Mouse (Mus musculus) adrenal gland, adult 18-20 months (tissue): Measurements from ENCODE around the gene Lrrc23. TPM values are rescaled to one million over a fixed set of nuclear protein-coding genes. Genes with fewer than 3 reads are reported as not detected.
A peak's percentile ranks its signal among the peaks of the same experiment; 100 is the strongest.
"Not testable (repeated sequence)": the region's sequence is repeated elsewhere in the genome, so short reads cannot be mapped to it uniquely, and the experiment has no call there.

Experiments used
- DNase-seq, 2 experiments: peaks; one replicate each; pipeline ENCODE4 v3.0.0; 2021 to 2022; ENCODE audit warnings: low spot score in 2 of 2
- long read RNA-seq, 2 experiments: library from polyadenylated mRNA; stranded (forward); transcript quantifications; one replicate each; pipeline ENCODE4 v2.0.0; 2021
- total RNA-seq, 2 experiments: library from RNA; stranded (reverse); gene quantifications; 1 replicate in 1 of 2; 2 replicates in 1 of 2; pipeline ENCODE4 v1.2.3; 2021

Gene Lrrc23
- total RNA-seq: under 1 TPM in 1 of 2 experiments, not detected in 1; 0.90 TPM
- long read RNA-seq, experiment 1: 0 reads
- long read RNA-seq, experiment 2, partial matches to known transcripts: 0 of 1 reads
- long read RNA-seq, experiment 2, other reads (novel, unspliced or antisense): 1 of 1 reads

DNA sequence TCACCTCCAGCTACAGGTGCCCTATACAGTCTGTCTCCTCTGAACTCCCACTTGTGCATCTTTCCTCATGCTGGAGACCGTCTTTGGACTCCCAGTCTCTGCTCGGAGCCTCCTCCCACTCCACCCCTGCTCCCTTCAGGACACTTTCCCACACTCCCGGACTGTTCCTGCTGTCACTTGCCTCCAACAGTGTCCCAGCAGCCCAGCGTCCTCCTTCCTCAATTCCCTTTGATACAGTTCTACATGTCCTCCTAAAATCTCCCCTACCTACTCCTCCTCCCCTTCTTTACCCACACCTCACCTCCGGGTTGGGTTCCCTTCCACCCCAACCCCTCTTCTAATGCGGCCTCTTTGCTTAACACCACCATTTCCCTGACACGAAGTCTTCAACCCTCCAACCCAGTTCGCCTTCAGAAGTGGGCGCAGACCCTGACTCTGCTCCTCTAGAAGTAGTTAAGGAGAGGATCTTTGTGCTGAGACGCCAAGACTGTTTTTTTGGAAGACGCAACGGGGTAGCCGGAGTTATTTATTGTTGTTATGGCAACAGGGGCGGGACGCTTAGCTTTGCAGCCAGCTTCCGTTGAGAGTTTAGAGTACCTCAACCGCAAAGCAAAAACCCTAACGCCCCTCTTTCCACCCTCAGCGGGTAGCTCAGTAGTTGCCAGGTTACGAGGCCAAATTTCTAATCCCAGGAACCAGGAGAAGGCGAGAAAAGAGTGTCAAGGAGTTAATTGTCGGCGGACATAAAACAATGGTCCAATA, at the start of gene Lrrc23:
Lrrc23 (minus strand) TSS at position 506 of the 762 bp plus-strand sequence.
- peak in 1 of 2 experiments; percentile 29 for DNase-seq

DNA sequence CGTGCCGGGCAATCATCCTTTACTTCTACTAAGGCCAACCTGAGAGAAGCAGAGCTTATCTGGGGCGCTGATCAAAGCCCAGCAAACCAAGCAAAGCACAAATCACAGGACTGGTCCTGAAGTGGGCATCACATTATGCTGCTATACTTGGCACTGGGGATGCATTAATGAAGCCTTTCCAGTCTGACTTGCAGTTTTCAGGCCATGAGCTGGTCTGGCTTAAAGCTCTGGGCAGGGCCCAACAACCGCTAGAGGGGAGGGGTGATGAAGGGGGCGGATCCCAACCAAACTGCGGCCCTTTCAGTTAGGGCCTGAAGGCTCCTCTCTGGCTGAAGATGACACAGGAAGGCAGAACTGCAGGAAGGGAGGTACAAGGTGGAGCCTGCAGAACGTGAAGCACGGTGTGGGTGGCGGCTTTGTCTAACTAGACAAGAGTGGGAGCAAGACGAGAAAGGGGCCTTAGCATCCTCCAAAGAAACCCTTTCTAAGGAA, 48.6 kb upstream of the Lrrc23 start:
- peak in 1 of 2 experiments; percentile 43 for DNase-seq

DNA sequence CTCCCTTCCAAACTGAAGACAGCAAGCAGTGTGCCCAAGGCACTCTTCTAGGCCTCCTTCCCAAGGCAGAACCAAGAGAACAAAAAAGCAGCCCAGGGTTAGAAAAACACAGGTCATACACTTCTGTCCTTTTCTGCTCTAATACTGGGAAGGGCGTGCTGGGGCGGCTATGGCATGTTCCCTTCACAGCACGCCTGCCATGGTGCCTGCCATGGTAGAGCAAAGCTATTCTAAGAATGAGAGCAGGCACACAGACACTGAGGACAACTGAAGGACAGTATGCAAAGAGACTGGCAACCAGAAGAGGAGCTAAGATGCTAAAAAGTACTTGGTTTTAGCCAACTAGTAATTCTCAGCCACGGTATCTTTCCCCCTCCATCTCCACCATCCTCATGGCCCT, 42.5 kb upstream of the Lrrc23 start:
- no peak for DNase-seq

DNA sequence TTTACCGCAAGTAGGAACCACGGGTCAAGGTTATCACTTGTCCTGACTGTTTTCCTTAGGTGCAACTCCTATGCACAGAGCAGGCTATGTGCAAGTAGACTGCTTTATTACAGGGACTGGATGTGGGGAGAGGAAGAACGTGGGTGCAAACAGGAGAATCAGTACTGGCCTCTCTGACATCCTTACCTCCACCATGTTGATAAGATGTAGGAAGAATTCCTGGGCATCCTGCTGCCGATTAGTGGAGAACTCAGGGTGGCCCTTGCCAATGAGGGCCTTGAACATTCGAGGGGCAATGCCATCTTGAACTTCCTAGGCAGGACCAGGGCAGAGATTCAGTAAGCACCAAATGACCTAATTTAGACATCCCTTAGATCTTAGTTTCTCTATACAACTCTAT, 41.4 kb upstream of the Lrrc23 start:
- no peak for DNase-seq

DNA sequence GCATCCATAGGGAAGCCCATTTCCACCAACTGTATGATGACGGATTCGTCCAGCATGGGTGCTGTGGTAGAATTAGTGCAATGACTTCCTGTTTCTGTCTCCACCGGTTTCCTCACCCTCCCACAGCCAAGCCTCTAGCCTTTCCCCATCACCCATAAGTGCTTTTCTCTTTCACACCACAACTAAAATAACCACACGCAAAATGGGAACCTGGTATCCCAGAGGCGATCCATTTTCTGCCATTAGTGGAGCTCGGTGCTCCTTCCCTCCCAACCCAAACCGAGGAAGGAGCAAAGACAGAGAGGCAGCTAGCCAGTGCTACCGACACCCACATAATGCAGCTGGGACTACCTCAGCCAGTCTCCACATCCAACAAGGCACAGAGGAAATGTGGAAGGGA, 38.4 kb upstream of the Lrrc23 start:
- no peak for DNase-seq

DNA sequence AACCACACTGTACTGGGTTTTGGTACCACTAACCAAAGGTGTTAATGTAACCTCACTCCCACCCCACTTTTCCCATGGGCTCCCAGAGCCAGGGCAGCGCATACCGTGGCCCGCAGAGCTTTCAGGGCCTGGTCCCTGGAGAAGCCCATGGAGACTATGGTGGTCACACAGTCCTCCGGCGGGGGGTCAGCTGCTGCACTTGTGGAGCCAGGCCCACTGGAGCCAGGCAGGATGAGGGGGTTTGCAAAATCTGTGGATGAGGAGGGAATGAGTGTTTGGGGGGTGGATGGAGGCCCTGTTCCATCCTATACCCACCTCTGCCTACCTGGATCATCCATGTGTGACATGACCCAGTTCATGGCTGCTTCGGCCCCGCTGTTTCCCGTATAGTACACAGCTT, 38.0 kb upstream of the Lrrc23 start:
- DNase-seq: no peak

DNA sequence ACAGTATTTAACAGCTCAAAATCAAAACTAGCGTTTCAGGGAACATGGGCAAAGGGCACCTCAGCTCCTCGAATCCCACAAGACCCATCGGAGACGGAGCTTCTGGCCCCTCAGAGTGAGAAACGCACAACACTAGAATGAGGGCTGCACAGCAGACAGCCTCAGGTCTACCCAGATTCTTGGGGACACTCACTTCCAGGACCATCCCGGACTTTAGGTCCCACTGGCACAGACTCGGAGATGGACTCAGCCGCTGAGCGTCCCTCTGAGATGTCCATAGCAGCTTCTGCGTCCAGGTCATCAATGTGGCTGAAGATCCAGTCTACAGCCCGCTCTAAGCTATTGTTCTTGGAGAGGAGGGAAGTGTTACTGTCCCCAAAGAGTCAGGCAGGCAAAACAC, 37.6 kb upstream of the Lrrc23 start:
- DNase-seq: no peak

DNA sequence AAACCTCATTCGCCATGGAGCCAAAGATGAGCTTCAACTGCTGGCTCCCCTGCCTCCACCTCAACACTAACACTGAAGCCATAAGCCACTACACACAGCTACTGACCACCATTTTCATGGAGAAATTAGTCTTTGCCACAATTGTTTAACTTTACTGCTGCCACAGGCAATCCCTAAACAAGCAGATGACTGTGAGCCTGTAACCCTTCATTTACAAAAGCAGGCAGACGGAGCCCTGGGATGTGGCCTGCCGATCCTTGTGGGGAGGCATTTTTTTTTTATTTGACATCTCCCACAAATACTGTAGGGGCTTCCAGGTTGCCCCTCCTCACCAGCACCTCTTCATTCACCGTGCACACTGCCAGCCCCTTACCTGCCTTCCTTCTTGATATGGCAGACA, 37.1 kb upstream of the Lrrc23 start:
- no peak for DNase-seq

DNA sequence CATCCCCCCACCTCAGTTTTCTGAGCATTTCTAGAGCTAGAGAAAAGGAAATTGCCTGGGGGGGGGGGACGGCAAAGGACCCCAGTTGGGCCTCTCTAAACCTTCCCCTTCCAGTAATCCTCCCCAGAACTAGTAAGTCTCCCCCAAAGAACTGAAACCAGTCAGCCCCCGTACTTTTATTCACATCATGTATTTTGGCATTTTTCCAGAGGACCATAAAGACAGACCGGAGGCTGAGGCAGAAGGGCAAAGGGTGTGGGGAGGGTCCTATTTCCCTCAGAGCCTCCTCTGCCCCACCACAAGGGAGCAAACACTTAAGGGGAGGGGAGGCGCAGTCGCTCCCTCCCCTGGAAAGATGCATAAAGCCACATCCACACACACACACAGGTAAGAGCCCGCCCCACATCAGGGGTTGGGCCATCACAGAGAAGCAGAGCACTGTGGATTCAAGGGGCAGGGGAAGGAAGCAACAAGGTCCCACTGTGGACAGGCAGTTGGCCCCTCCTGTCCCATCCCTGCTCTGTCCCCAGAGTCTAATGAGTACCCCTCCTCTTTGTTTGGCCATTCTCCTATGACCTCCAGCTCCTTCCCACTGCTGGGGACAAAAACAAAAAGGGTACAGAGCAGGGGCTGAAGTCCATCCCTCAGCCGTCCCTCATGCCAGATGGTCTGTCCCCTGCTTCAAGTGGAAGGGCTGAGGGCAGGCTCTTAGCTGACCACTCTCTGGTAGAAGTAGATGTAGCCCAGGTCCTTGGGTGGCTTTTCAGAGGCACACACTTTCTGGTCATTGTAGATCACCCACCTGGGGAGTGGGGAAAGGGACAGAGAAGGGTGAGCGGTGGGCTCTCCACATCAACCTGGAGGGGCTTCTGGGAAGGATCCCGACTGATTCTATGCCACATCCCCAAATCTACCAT, 35.6 kb upstream of the Lrrc23 start:
- no peak for DNase-seq

DNA sequence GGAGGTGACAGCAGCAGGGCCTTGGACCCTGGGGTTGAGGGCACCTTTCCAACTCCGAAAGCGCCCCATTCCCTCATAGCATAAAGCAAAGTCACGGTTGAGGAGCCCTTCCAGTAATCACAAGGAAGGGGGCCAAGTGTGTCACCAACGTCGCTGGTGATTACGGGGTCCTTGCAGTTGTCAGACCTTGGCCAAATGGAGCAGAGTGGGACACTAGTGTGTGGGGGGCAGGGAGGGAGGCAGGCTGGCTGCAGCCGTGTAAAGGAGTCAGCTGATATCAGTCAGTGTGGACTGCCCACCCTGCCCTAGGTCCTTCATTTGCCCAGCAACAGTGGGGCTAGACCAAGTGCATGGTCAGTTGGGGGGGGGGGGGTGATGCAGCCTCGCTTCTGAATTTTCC, 34.9 kb upstream of the Lrrc23 start:
- DNase-seq: no peak

DNA sequence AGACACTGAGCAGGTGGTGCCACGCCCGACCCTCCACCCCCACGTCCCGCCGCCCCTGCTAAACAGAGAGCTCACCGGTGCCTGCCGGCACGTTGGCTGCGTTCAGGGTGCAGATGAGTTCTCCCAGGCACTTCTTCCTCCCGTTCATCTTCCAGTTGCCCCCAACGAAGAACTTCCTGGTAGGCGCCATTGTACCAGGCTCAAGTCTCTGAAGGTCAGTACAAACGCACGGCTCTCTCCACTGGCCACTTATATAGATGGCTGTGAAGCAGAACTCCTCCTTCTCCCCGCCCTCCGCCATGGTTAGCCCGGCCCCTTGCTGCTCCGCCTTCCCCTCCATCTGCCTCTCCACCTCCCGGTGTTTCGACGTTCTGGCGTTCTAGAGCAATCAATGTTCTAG, 34.4 kb upstream of the Lrrc23 start, which contains the start of gene Tpi1:
Tpi1 (minus strand) TSS at position 364 of the 400 bp plus-strand sequence.
- DNase-seq: peak; percentile 89 to 92

DNA sequence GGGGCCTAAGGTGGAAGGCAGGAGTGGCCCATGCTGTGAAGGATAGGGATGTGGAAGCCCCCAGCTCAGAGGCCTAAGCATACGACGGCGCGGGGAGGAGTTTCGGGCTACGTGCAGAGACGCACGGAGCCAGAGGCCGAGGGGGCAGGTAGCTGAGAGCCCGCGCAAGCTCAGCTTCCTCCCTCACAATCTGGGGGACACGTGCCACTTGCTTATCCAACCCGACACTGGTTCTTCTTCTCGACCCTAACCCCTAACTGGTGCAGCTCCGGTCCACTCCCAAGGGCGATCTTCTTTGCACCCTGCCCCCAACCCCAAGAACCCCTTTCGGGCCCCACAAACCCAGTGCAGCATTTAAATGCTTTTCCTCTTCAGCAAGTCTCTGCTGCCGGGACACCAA, 34.0 kb upstream of the Lrrc23 start:
- DNase-seq: peak in 1 of 2 experiments; percentile 51

DNA sequence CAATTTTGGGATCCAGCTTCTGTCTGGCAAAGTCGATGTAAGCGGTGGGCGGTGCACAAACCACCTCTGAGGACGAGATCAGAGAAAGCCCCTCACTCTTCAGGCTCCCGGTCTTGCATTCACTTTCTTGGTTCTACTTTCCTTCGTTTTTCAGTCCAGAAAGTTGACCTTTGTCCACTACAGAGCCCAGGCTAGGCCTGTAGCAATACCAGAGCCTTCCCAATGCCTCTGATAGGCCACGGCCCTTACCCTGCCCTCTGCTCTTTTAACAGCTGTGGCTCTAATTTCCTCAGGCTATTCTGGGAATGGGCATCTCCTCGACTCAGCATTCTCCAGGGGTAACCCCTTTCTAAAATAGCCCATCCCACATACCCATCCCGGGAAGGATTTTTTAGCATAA, 33.3 kb upstream of the Lrrc23 start:
- no peak for DNase-seq

DNA sequence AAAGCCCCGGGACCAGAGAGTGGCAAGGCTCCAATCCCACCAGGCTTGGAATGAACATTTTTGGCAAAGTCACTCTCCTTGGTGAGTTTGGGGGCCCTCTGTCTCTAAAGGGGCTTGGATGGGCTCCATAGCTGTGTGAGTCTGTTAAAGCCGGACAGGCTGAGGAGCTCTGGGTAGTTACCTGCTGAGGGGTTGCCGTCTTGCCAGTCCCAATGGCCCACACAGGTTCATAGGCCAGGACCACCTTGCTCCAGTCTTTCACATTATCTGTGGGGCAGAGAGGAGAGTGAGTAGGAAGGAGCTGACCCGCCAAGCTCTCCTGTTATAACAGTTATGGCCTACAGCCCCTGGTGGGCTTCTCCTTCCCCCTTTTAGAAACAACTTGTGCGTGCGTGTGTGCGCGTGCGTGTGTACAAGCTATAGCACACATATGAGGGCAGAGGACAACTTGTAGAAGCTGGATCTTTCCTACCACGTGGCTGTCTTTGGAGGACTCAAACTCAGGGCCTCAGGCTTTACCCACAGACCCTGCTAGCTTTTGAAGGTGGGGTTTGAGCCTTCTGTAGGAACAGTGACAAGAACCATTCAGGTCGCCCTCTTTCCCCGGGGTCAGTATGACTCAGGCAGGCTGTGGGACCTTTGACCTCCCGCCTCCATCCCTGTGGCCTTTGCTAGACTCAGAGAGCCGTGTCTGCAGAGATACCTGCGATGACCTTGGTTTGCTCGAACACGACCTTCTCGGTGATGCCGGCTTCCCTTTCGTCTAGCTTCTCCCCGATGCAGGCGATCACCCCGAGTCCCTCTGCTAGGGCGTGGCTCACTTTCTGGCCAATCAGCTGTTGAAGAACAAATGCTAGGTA, 32.4 kb upstream of the Lrrc23 start:
- DNase-seq: no peak

DNA sequence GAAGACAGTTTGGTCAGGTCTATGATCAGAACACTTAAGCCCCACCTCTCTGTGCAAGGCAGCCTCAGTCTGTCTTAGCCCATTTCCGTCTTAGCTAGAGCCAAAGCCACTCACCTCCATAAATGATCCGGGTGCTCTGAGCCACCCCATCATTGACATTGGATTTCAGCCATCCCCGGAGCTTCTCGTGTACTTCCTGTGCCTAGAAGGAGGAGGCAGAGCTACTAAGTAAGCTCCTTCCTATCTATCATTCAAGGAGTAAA, 31.8 kb upstream of the Lrrc23 start:
- no peak for DNase-seq

DNA sequence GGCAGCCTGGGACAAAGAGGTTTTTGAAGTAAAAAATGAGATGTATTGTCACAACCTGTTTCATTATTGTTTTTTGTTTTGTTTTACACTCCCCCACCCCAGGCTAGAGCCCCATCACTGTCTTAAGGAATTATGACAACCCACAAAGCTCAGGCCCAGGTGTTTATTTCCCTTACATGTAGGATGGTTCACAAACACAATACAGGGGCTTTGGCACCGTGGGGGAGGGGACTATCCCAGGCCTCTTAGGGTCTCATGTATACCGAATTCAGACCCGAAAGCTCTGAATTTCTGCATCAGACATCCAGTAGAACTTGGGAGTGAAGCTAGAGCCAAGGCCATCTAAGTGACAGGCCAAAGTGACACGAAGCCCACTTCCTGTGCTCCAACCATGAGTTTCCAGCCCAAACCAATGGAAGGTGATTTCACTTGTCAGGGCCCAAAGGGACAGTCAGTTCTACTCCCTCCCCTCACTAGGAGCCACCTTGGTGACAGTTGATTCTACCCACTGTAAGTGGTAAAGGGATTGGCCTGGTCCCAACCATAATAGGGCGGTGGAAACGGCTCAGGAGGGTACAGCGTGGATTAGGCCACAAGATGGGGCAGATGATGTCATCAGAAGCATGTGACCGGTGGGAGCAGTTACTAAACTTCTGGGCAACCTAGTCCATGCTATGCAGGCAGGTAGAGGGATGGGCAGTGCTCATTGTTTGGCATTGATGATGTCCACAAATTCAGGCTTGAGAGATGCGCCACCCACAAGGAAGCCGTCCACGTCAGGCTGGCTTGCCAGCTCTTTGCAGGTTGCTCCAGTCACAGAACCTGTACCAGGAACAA, 31.3 kb upstream of the Lrrc23 start:
- not testable (repeated sequence) for DNase-seq

DNA sequence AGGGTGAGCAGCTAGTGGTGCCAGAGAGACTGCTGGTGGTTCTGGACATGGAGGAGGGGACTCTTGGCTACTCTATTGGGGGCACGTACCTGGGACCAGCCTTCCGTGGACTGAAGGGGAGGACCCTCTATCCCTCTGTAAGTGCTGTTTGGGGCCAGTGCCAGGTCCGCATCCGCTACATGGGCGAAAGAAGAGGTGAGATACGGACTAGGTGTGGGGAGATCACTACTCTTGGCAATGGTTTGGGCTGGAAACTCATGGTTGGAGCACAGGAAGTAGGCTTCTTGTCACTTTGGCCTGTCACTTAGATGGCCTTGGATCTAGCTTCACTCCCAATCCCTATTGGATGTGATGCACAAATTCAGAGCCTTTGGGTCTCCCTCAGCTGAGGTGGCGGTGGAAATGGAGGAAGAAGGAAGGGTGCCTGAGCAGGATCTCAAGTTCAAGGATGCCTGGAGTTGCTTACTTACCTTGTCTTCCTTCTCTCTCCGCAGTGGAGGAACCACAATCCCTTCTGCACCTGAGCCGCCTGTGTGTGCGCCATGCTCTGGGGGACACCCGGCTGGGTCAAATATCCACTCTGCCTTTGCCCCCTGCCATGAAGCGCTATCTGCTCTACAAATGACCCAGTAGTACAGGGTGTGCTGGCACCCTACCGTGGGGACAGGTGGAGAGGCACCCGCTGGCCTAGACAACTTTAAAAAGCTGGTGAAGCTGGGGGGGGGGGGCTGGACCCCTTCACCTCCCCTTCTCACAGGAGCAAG, 30.4 kb upstream of the Lrrc23 start:
- DNase-seq: peak in 1 of 2 experiments; percentile 9

DNA sequence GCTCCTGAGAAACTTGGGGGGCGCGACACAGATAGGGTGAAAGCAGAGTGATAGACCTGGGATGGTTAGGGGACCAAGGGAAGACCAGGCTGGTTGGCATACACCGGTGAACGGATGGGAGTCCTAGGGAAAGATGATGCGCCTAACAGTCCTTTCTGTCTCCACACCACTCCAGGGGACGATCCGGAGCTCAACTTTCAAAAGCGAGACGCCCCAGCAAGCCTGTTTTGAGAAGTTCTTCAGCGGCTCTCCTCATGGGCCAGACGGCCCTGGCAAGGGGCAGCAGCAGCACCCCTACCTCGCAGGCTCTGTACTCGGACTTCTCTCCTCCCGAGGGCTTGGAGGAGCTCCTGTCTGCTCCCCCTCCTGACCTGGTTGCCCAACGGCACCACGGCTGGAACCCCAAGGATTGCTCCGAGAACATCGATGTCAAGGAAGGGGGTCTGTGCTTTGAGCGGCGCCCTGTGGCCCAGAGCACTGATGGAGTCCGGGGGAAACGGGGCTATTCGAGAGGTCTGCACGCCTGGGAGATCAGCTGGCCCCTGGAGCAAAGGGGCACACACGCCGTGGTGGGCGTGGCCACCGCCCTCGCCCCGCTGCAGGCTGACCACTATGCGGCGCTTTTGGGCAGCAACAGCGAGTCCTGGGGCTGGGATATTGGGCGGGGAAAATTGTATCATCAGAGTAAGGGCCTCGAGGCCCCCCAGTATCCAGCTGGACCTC, 29.7 kb upstream of the Lrrc23 start:
- DNase-seq: peak; percentile 83 to 85
